Mouse (Mus musculus) olfactory bulb, adult 2 months (tissue): ENCODE measurements around the gene Slc35g1.

ENCODE experiments used
- CTCF ChIP-seq: fragments of 200-500 bp; IDR thresholded peaks from 2 replicates; pipeline ENCODE4 v1.5.1; 2012; ENCODE audit warnings: low read depth, mild to moderate bottlenecking, low read length, moderate library complexity; ENCODE audit not compliant: insufficient read depth
- POLR2A ChIP-seq: fragments of 200-500 bp; IDR thresholded peaks from 2 replicates; pipeline ENCODE4 v1.6.1; 2012; ENCODE audit warnings: mild to moderate bottlenecking, low read depth, low read length, moderate library complexity; ENCODE audit not compliant: insufficient read depth

GRCm38 (mm10) chr19:38424581-38424980 is 28.8 kb downstream of the Slc35g1 start:
- TF ChIP-seq CTCF: no peak
- no peak for TF ChIP-seq POLR2A
